Mouse (Mus musculus): ENCODE data around the gene Rtp2. TPM values are rescaled to one million over a fixed set of nuclear protein-coding genes. Genes with fewer than 3 reads are reported as not detected.
"Not testable (repeated sequence)": the region's sequence is repeated elsewhere in the genome, so short reads cannot be mapped to it uniquely, and the experiment has no call there.

Rtp2 gene
- total RNA-seq, 2 experiments from 2014 or later: 0.47 to 0.49 TPM

DNA sequence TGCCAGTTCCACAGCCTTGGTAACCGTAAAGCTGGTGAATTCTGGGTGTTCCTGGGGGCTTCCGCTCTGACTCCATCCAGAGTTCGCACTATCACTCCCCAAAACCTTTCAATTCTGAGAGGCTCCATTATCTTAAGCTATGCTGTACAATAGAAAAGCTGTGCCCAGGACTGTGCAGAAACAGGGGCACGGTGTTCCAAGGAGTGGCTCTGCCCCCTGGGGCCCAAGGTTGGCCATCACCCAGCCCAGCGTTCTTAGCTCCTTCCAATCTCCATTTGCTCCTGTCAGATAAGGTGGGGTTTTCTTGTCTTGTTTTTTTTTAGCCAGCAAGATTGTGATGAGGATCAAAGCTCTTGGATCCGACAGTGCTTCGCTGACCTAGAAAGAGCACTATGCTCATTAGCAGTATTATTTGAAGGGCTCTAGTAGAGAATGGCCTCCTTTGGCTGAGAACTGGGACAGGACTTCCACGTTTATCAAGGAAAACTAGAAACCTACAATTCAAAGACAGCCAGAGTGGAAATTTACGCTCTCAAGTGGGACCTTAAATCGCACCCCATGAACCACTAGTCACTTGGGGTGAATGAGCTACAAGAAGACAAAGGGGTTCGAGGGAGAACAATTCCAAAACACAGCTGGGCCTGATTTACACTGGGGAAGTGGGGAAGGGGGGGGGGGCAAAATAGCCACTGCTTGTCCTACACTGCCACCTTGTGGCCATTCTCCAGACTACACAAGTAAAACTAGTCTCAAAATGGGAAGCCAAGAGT lies 21.2 kb upstream of the Rtp2 start:
- peak in 1 of 2 experiments; percentile 79 for DNase-seq (ENCODE audit: extremely low spot score in 1 of 2, low spot score in 1 of 2)

DNA sequence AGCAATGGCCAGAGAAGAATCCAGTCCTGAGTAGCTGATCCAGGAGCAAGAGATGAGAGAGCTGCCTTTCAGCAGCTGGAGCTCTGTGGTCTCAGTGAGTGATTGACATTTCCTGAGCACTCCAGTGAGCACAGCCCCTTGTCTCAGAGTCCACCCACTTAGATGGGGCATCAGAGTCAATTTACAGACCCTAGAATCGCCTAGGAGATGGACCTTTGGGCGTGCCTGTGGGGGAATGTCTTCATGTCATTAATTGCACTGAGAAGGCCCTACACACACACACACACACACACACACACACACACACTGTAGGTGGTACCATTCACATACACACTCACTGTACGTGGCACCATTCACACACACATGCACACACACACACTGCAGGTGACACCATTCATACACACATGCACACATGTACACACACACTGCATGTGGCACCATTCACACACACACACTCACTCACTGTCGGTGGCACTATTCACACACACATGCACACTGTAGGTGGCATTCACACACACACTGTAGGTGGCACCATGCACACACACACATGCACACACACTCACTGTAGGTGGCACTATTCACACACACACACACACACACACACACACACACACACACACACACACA lies 20.0 kb upstream of the Rtp2 start:
- no peak for DNase-seq (ENCODE audit: extremely low spot score in 1 of 2, low spot score in 1 of 2)

DNA sequence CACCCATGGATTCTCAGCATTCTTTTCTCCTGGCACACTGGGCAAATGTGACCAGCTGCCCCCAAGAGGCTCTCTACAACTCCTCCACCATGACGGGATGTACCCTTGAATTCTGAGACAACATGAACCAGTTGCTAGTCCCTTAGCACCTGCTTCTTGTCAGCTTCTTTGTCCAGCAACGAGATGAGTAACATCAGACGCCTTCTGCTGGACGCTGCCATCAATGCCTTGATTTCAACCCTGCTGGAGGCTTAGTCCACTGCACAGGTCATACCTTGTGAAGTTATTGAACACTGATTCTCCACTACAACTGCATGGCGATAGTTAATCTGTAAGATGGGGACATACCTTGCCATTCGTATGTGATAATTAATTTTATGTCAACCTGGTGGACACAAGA lies 15.5 kb upstream of the Rtp2 start:
- DNase-seq (ENCODE audit: extremely low spot score in 1 of 2, low spot score in 1 of 2): peak in 1 of 2 experiments; percentile 40

DNA sequence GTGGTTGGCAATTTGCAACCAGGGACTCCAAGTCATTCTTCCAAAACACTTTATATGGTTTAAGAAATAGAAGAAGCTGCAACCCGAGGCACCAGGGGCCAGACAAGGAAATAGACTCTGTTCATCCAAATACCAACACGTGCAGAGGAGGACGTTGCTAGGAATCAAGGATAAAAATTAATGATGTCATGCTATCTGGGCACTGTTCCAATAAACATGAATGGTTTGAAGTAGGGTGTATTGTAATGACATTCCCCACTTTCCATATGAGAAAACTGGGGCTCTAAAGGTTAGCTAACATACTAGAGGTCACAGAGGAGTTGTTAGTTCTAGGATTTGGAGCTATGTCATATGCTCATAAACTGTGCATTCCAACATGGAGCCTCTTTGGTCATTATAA lies 12.6 kb upstream of the Rtp2 start:
- DNase-seq (ENCODE audit: extremely low spot score in 1 of 2, low spot score in 1 of 2): no peak

DNA sequence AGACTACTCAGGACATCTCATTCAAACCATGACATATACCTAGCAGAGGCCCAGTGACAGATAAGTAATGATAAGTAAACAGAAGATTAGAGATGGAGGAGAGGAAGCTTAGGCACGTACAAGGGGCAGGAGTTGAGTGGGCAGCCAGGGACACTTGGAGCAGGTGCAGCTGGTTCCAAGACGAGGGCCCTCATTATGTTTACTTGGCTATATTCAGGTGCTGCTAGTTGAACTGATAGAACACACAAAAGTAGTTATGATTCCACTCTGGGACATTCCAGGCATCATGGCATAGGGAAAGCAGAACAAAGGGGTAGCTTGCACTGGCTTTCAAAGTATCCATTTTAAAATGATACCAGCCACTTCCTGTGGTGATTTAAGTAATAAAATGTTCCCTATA lies 2.2 kb upstream of the Rtp2 start:
- no peak for DNase-seq (ENCODE audit: extremely low spot score in 1 of 2, low spot score in 1 of 2)

DNA sequence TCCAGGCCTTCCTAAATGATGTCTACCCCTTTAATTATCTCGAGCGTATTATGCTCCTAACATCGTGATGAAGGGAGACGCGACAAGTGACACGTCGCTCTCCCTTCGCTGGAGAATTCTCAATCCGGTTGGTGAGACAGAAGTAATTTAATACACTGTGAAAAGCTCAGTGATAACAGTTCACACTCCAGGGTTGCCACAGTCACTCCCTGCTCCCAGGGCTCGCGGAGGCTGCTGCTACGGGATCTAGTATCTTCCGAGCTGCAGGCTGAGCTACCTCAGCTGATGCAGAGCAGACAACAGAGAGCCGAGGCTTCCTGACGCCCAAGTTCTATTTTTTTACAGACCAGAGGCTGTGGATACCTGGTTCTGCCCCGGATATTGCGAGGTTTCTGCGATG lies 919 bp downstream of the Rtp2 start:
- no peak for DNase-seq (ENCODE audit: extremely low spot score in 1 of 2, low spot score in 1 of 2)

DNA sequence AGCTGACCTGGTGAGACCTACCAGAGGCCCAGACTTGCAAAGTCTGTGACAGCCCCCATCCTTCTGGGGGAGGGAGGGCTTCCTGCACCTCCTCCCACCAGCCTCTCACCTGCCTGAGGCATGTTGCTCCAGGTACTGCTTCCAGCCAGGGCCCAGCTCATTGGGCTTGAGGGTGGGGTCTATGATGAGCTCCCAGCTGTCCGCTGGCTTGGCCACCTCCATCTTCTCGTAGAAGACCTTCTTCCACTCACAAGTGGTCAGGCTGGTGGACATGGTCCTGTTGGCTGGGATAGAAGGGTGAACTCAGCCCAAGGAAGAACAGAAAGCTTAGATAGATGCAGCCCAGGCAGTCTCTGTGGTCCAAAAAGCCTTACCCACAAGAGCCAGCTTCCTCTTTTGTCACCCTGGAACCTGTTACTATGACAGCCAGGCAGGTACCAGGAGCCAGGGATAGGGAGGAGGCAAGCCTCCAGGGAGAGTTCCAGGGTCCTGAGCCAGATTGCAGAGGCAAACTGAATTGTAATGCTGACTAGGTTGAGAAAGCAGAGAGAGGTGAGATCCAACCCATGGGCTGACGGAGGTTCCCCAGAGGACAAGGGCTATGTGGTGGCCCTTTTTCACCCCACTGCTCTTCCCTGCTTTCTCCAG lies 1.6 kb downstream of the Rtp2 start:
- DNase-seq (ENCODE audit: extremely low spot score in 1 of 2, low spot score in 1 of 2): no peak

DNA sequence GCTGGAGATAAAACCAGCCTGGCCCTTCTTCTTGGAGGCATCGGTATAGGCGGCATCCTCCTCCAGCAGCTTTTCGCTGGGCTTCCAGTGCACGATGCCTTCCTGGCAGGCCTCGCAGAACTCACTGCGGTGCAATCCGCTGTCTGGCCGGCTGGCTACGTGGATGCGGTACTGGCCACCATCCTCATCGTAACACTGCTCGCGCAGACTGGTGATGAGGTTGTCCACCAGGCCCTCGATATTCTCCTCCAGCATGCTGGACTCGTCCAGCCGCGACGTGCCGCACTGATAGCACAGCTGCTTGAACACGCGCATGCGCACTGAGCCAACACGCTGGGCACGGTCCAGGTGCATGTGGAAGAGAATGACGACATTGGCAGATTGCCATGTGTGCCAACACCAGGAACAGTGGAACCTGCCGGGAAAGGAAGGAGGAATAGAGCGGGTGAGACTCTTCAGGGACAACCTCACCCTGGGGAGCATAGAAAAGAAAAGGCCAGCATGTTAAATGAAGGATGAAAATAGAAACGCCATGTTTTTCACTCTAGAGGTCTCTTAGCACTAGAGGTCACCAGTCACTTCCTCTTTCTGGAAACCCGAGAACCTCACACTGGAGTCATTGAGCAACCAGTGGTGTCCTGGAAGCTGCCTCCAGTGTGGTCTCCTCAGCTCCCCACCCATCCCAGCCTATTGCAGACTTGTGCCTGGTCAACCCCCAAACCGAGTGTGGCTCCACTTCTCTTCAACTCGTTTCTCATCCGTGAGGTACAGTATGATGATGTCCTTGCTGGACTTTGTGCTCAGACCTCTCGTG lies 4.7 kb downstream of the Rtp2 start:
- no peak for DNase-seq (ENCODE audit: extremely low spot score in 1 of 2, low spot score in 1 of 2)

DNA sequence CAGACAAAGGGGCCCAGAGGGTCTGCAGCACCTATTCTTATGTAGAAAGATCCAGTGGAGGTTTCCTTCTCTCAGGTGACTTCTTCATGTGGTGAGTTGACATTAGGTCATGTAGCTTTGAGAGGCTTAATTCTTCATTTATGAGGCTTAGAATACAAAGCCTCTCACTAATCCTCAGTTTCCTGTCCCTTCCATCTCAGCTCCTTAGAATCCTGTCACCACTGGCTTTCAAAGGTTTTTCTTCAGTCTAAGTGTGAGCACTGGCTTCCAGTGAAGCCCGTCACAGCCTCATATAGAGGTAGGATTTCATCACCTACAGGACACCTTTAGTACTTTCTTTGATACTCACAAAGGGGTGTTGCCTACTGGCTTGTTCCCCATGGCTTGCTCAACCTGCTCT lies 9.3 kb downstream of the Rtp2 start:
- DNase-seq (ENCODE audit: extremely low spot score in 1 of 2, low spot score in 1 of 2): no peak

DNA sequence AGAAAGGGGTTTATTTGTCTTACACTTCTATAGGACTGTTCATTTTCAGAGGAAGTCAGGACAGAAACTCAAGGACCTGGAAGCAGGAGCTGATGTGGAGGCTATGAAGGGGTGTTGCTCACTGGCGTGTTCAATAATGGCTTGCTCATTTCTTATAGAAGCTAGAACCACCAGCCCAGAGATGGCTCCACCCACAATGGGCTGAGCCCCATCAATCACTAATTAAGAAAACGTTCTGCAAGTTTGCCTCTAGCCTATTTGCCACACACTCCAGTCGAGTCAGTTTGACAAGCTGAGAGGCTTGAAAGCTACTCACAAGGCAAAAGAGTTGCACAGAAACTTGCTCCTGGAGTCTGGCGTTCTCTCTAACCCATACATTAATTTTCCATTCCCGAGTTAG lies 10.5 kb downstream of the Rtp2 start:
- DNase-seq (ENCODE audit: extremely low spot score in 1 of 2, low spot score in 1 of 2): no peak

DNA sequence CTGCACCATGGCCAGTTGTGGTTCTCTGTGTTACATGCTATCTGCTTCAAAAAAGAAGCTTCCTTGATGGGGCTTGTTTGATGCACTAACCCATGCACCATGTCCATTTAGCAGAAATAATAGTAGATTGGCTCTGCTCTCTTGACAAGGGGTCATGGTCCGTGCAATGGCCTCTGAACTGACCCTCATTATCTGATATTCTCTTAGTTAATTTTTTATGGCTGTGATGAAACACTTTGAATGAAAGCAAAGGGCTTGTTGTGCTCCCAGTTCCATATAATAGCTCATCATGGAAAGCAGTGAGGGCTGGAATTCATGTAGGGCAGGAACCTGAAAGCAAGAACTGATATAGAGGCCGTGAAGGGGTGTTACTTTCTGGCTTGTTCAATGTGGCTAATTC lies 12.8 kb downstream of the Rtp2 start:
- no peak for DNase-seq (ENCODE audit: extremely low spot score in 1 of 2, low spot score in 1 of 2)

DNA sequence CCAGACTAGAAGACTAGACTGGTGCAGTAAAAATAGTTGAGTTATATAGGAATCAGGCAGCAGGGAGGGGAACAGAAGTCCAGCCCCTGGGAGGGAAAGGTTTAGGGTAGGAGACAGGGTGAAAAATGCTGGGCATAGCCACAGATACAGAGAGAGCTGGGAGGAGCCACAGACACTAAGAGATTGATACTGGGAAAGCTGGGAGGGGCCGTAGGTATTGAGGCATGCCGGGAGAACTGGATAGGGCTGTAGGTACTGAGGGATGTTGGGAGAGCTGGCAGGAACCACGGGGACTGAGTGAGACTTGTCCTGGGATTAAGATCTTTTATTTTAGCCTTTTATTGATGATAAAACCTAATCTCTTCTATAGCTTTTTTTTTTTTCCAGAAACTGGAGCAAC lies 18.8 kb downstream of the Rtp2 start:
- no peak for DNase-seq (ENCODE audit: extremely low spot score in 1 of 2, low spot score in 1 of 2)

DNA sequence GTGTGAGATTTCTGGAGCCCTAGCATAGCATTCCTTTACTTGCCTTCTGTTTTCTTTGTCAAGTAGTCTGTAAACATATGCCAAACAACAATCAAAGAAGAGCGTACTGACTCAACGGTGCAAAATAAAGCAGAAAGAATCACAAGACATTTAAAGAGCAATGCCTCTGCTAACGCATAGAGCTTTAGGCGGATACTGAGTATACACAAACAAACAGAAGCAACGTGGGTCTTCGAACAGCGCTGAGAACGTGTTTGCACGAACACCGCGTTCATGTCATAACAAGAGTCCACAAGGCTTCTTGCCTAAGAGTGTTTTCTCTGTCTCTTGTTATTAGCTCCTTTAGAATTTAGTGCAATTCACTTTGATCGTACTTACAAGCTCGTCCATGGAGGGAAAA lies 19.5 kb downstream of the Rtp2 start:
- DNase-seq (ENCODE audit: extremely low spot score in 1 of 2, low spot score in 1 of 2): no peak

DNA sequence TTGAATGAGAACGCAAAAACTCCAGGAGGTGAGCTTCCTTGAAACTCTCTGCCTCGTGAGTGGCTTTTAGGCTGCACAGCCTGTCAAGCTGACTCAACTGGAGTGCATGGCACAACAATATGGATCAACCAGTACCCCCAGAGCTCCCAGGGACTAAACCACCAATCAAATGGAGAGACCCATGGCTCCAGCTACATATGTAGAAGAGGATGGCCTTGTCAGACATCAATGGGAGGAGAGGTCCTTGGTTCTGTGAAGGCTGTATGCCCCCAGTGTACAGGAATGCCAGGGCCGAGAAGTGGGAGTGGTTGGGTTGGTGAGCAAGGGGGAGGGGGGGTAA lies 23.2 kb downstream of the Rtp2 start:
- DNase-seq (ENCODE audit: extremely low spot score in 1 of 2, low spot score in 1 of 2): not testable (repeated sequence)

DNA sequence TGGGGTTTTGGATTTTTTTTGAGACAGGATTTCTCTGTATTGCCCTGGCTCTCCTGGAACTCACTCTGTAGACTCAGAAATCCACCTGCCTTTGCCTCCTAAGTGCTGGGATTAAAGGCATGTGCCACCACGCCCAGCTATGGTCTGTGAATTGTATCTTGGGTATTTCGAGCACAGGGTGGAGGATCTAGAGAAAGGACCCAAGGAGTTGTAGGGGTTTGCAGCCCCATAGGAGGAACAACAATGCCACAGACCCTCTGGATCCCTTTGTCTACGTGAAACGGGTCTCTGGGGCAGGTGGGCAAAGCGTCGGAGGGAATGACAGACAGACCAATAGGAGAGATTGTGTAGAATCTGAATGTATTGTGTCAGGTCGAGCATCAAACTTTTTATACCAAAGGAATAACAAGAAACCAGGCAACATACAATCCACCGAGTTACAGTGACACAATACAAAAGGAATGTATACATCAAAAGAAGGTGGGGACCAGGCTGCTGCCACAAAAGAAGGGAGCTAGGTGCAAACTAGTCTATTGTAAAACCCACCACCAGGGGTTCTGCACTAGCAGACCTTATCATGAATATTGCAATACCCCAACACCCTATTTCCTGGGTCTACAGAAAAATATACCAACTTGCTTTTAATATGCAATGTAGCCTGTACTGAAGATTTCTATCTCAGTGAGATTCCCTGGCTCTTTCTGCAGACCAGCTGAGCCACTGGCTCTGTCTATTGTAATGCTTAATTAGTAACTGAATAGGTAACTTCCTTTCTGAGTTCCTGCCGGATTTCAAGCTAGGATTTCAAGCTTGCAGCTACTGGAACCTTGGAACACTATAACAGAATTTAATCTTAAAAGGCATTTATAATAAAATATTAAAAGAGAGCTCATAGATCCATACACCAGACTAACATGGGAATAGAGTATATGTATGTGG lies 23.8 kb downstream of the Rtp2 start:
- not testable (repeated sequence) for DNase-seq (ENCODE audit: extremely low spot score in 1 of 2, low spot score in 1 of 2)

DNA sequence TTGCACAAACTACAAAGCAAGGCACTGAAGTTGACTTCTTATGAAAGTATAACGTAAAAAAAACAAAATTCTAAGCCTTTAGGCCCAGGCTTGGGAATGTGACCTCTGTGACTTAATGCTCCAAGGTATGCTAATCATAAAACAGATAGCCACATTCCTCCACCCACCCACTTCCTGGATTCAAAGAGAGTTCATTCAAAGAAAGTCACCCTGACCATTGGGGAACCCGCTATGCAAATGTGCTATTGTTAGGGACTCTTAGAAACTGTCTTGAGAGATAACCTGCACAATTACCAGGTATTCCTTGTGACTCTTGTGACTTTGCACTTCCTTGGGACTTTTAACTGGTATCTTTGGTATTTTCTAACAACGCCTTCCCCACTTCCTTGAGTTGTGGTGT lies 25.6 kb downstream of the Rtp2 start:
- DNase-seq (ENCODE audit: extremely low spot score in 1 of 2, low spot score in 1 of 2): not testable (repeated sequence)

DNA sequence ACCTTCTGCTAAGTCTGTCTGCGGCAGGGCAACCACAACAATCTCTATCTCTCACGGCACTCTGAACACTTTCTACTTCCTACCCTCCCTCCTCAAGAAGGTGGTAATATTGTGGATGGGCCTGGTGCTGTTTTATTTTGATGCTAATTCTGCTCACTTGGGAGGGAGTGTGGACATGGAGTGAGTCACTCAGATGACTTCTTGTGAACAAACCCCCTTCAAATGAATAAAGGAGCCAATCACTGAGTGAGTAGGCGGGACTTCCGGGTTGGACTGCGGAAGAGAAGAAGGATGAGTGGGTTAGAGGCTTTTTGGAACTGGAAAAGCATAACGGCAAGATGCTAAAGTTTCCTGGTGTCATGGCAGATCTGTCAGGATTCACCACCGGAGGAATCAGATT lies 30.8 kb downstream of the Rtp2 start:
- DNase-seq (ENCODE audit: extremely low spot score in 1 of 2, low spot score in 1 of 2): no peak

DNA sequence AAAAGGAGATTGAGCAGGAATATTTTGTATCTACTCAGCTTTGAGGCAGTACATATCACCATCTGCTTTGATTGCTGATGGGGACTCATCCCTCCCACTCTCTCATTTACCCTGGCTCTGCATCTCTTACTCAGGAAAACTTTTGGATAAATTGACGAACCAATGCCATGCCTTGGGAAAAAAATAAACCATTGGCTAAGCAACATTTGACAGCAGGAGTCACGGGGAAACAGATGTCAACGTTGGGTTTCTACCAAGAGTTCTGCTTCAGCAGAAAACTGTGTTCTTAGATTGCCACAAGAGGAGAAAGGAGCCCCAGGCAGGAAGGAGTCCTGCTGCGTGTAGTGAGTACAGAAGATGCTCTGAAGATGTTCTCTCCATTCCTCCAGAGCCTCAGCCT lies 32.1 kb downstream of the Rtp2 start:
- DNase-seq (ENCODE audit: extremely low spot score in 1 of 2, low spot score in 1 of 2): peak in 1 of 2 experiments; percentile 37

DNA sequence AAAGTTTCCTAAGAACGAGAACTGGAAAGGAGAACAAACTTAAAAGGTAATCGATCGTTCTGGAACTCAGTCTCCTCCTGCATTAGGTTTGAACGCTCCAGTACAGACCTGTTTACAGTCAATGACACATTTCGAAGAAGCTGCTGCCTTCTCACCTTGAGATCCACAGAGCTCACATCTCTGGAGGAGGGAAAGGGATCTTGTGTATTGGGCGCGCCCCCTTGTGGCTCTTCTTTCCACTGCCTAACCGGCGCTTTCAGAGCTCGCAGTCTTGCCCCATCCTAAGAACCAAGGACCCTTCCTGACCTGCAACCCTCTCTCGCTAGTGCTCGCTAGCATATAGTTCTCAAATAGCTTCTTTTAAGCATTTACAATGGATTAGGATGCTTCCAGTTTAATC lies 33.4 kb downstream of the Rtp2 start:
- DNase-seq (ENCODE audit: extremely low spot score in 1 of 2, low spot score in 1 of 2): peak; percentile 64 to 90

DNA sequence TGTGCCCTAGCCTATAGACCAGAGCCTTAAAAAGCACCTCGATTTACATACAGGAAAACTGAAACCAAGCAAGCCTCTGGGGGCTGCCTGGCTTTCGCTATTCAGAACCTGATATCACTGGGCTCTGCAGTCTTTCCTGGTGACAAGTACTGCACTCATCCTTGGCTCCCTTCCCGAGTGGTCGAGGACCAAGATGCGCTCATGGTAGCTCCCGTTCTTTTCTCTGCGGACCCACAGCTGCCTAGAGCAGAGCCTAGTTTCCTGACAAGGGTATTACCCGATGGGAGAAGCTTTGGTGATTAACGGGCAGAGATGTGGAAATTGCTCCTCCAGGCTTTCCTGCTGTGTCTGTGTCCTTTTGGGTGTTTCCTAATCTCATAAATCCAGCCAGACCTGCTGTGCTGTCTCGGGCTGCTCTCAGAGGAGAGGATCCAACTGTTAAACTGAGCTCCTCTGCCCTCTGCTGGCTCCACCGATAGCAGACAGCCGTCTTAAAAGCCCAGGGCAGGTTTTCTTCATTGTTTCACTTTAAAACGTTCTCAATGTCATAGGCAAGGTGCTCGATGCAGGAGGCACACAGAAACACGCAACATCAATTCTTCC lies 34.1 kb downstream of the Rtp2 start:
- DNase-seq (ENCODE audit: extremely low spot score in 1 of 2, low spot score in 1 of 2): peak; percentile 42 to 71

All from layer of hippocampus, postnatal 25 days (tissue).